Mouse (Mus musculus): Measurements from ENCODE around the gene Rpl13. TPM values are rescaled to one million over a fixed set of nuclear protein-coding genes. Genes with fewer than 3 reads are reported as not detected.

Rpl13 gene
- total and polyA plus RNA-seq, 2 experiments from 2014 or later, result 808 to 2,758 TPM

DNA sequence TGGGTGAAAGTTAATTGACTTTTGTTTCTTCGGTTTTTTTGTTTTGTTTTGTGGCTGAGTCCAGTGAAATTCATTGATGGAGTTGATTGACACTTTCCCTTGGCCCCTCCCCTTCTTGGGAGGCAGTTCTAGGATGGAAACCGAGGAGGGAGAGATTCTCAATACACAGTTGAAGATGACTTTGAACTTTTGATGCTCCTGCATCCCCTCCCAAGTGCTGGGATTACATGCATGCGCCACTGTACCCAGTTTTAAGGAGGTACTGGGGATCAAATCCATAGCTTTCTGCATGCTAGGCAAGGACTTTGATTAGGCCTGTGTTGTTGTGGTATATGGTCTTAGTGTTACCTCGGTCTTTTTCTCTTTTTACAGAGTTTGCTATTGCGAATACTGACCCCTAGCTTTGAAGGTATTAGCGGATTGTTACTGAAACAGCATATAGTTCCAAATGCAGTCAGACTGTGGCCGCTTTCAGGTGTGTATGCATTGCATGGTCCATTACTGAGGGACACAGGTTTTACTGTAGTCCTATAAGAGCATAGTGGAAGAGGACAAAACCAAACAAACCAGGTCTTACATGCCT lies 36.0 kb upstream of the Rpl13 start:
- no peaks in the 10 kb centered on the region for H3K9me3 ChIP-seq (ENCODE audit: low read length)
- H3K4me2 ChIP-seq (ENCODE audit: low read depth, low read length), result peak overlapping the region; percentile 74
- no peaks in the 10 kb centered on the region for H3K36me3 ChIP-seq (ENCODE audit: insufficient read depth, low read length)
- H3K27me3 ChIP-seq (ENCODE audit: insufficient read depth, low read length), result no peaks in the 10 kb centered on the region
- peak overlapping the region; percentile 96 for H3K4me3 ChIP-seq (ENCODE audit: low read length)
- ATAC-seq, result no peak
- peak overlapping the region; percentile 92 for H3K9ac ChIP-seq (replicated peaks; ENCODE audit: low read length)
- WGBS, result 35% methylated on average over 7 of the region's 7 CpGs
- H3K4me1 ChIP-seq (ENCODE audit: insufficient read depth, low read length), result 0 out of 2 replicates have a peak, but pooled peaks cover 7% of the 10 kb centered on the region
- peak; percentile 48 for TF ChIP-seq CTCF (IDR thresholded peaks at IDR 0.05; ENCODE audit: low read depth)
- H3K27ac ChIP-seq, result peak overlapping the region; percentile 94; the same call in 1 of the 2 replicates
- DNase-seq (ENCODE audit: low spot score), result peak; percentile 29

DNA sequence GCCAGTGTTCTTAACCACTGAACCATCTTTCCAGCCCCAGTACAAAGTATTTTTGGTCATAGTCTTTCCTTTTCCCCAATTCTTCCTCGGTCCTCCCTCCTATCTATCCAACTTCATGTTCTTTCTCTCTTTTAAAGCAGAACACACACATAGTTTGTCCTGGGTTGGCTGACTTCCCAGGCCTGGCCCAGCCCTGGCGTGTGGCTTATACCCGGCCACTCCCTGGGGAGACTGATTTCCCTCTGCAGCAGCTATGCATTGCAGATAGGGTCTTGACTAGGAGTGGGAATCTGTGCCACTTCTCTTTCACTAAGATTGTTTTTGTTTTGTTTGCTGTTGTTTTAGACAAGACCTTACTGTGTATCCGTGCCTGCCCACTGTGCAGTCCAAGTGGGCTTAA lies 31.0 kb upstream of the Rpl13 start:
- no peaks in the 10 kb centered on the region for H3K9me3 ChIP-seq (ENCODE audit: low read length)
- H3K27ac ChIP-seq, result no peak overlapping the region
- TF ChIP-seq CTCF (IDR thresholded peaks at IDR 0.05; ENCODE audit: low read depth), result no peak
- peaks cover 21% of the 10 kb centered on the region; the same call in 1 of the 2 replicates for H3K36me3 ChIP-seq (ENCODE audit: insufficient read depth, low read length)
- no peaks in the 10 kb centered on the region for H3K27me3 ChIP-seq (ENCODE audit: insufficient read depth, low read length)
- H3K4me3 ChIP-seq (ENCODE audit: low read length), result no peak overlapping the region
- H3K4me2 ChIP-seq (ENCODE audit: low read depth, low read length), result no peak overlapping the region
- WGBS, result 50% methylated on average over 4 of the region's 4 CpGs
- no peaks in the 10 kb centered on the region for H3K4me1 ChIP-seq (ENCODE audit: insufficient read depth, low read length)
- ATAC-seq (no peak), DNase-seq (ENCODE audit: low spot score) (peak; percentile 61)
- no peak overlapping the region for H3K9ac ChIP-seq (replicated peaks; ENCODE audit: low read length)

DNA sequence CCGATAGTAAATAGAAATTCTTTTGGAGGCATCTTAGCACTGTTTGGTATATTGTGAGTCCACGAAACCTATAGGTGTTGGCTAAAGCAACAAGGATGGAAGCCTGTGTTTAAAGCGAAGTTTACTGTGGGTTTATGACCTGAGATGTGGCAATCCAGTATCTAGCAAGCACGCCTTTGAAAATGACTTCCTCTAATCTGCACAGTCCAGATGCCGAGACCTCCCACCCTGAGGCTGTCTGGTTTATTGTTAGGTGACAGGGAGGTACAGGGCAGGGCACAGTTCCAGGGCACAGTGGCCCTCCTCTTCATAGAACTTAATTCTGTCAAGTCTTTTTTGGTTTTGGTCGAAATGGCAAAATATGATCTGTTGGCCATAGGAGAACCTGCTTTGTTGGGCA lies 24.9 kb upstream of the Rpl13 start:
- ATAC-seq, result no peak
- H3K27me3 ChIP-seq (ENCODE audit: insufficient read depth, low read length), result no peaks in the 10 kb centered on the region
- H3K4me3 ChIP-seq (ENCODE audit: low read length), result no peak overlapping the region
- WGBS, result 91% methylated on average over 6 of the region's 6 CpGs
- TF ChIP-seq CTCF (IDR thresholded peaks at IDR 0.05; ENCODE audit: low read depth), result no peak
- DNase-seq (ENCODE audit: low spot score), result no peak
- no peak overlapping the region for H3K9ac ChIP-seq (replicated peaks; ENCODE audit: low read length)
- no peaks in the 10 kb centered on the region for H3K9me3 ChIP-seq (ENCODE audit: low read length)
- no peaks in the 10 kb centered on the region for H3K4me1 ChIP-seq (ENCODE audit: insufficient read depth, low read length)
- peaks cover 61% of the 10 kb centered on the region; the same call in 1 of the 2 replicates for H3K36me3 ChIP-seq (ENCODE audit: insufficient read depth, low read length)
- H3K4me2 ChIP-seq (ENCODE audit: low read depth, low read length), result no peak overlapping the region
- no peak overlapping the region for H3K27ac ChIP-seq

DNA sequence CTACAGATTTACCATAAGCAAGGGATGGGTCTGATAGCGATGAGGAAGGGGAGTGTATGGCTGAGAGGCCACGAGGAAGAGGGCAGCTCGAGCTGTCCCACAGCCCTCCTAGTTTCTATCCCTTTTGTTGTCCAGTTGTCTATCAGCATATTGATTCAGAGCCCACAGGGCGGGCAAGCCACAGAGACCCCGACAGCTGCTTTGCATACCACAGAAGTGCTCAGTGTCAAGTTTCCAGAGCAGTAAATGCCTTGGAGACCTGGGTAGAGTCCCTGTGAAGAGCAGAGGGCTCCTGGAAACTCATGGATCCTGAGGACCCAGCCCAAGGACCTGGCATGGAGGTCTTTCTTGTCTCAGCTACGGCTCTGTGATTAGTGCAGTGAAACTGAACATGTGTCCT lies 19.2 kb upstream of the Rpl13 start:
- Histone ChIP-seq H3K27ac (peak overlapping the region; percentile 70; the same call in 1 of the 2 replicates), H3K36me3 (ENCODE audit: insufficient read depth, low read length) (peaks cover 76% of the 10 kb centered on the region)
- 75% methylated on average over 6 of the region's 6 CpGs for WGBS

DNA sequence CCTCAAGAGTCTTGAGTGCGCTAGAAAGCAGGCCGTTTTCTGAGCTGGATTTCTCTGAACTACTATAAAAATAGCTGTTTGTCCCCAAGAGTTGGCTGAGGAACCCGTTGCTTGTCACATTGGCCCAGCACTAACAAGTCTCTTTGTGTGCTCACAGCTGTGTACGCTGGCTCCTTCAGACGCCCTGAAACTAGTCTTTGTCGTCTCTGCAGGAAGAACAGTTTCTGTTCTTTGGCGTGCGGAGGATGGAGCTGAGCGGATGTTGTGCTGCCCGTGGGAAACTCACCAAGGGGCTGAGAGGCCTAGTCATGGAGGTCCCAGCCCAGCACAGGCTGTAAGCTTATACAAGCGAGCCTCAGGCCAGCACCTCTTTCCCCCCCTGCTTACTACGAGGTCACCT lies 18.5 kb upstream of the Rpl13 start:
- WGBS, result 82% methylated on average over 12 of the region's 12 CpGs
- H3K4me3 ChIP-seq (ENCODE audit: low read length), result no peak overlapping the region
- H3K4me1 ChIP-seq (ENCODE audit: insufficient read depth, low read length), result no peaks in the 10 kb centered on the region
- H3K4me2 ChIP-seq (ENCODE audit: low read depth, low read length), result no peak overlapping the region
- ATAC-seq (peak; percentile 78; the same call in 1 of the 2 replicates), DNase-seq (ENCODE audit: low spot score) (peak; percentile 48)
- no peak overlapping the region for H3K9ac ChIP-seq (replicated peaks; ENCODE audit: low read length)
- no peaks in the 10 kb centered on the region for H3K9me3 ChIP-seq (ENCODE audit: low read length)
- peaks cover 80% of the 10 kb centered on the region for H3K36me3 ChIP-seq (ENCODE audit: insufficient read depth, low read length)
- no peaks in the 10 kb centered on the region for H3K27me3 ChIP-seq (ENCODE audit: insufficient read depth, low read length)
- peak overlapping the region; percentile 70; the same call in 1 of the 2 replicates for H3K27ac ChIP-seq
- TF ChIP-seq CTCF (IDR thresholded peaks at IDR 0.05; ENCODE audit: low read depth), result no peak

More for the DNA sequence above, 19.2 kb upstream of the Rpl13 start:
- Histone ChIP-seq H3K4me2 (ENCODE audit: low read depth, low read length) (no peak overlapping the region), H3K9ac (replicated peaks; ENCODE audit: low read length) (no peak overlapping the region), H3K9me3 (ENCODE audit: low read length) (no peaks in the 10 kb centered on the region), H3K27me3 (ENCODE audit: insufficient read depth, low read length) (no peaks in the 10 kb centered on the region), H3K4me1 (ENCODE audit: insufficient read depth, low read length) (no peaks in the 10 kb centered on the region), H3K4me3 (ENCODE audit: low read length) (no peak overlapping the region)
- ATAC-seq, result no peak
- DNase-seq (ENCODE audit: low spot score), result no peak
- TF ChIP-seq CTCF (IDR thresholded peaks at IDR 0.05; ENCODE audit: low read depth), result no peak

DNA sequence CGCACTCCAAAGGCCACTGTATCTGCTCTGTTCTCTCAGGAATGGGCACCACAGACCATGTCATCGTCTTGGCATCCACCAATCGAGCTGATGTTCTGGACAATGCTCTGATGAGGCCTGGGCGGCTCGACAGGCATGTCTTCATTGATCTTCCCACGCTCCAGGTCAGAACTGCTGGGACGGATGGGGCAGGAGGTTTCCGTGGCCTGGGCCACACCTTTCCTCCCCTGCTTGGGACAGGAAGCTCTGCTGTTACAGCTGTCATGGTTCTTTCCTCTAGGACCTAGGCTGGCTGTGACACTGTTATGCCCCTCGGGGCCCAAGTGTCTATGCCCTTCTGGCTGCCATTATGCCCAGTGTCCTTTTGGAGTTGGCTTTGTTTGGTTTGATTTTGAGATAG lies 14.9 kb upstream of the Rpl13 start:
- Histone ChIP-seq H3K4me1 (ENCODE audit: insufficient read depth, low read length) (no peaks in the 10 kb centered on the region), H3K27ac (no peak overlapping the region), H3K27me3 (ENCODE audit: insufficient read depth, low read length) (no peaks in the 10 kb centered on the region), H3K4me3 (ENCODE audit: low read length) (no peak overlapping the region), H3K9me3 (ENCODE audit: low read length) (no peaks in the 10 kb centered on the region), H3K9ac (replicated peaks; ENCODE audit: low read length) (no peak overlapping the region), H3K4me2 (ENCODE audit: low read depth, low read length) (no peak overlapping the region), H3K36me3 (ENCODE audit: insufficient read depth, low read length) (peaks cover 80% of the 10 kb centered on the region)
- no peak for TF ChIP-seq CTCF (IDR thresholded peaks at IDR 0.05; ENCODE audit: low read depth)
- 86% methylated on average over 9 of the region's 9 CpGs for WGBS
- ATAC-seq, result no peak
- no peak for DNase-seq (ENCODE audit: low spot score)

DNA sequence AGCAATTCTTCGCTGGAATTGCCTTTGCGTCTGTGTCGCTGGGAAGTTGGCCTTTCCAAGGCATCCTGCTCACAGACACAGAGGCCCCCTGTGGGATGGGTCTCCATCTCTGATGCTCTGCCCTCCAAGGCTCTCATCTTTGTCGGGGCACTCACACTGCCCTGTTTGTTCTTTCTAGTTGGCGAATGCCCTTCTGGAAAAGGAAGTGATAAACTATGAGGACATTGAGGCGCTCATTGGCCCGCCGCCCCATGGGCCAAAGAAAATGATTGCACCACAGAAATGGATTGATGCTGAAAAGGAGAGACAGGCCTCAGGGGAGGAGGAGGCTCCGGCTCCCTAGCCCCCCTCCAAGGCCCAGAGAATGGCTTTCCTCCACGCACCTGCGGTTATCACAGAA lies 4.9 kb upstream of the Rpl13 start:
- peaks cover 28% of the 10 kb centered on the region for H3K36me3 ChIP-seq (ENCODE audit: insufficient read depth, low read length)
- no peak for ATAC-seq

More for the DNA sequence above, 4.9 kb upstream of the Rpl13 start:
- no peak overlapping the region for H3K9ac ChIP-seq (replicated peaks; ENCODE audit: low read length)
- WGBS, result 73% methylated on average over 11 of the region's 11 CpGs
- peak; percentile 50 for DNase-seq (ENCODE audit: low spot score)
- H3K27ac ChIP-seq, result peak overlapping the region; percentile 81
- H3K27me3 ChIP-seq (ENCODE audit: insufficient read depth, low read length), result no peaks in the 10 kb centered on the region
- no peak for TF ChIP-seq CTCF (IDR thresholded peaks at IDR 0.05; ENCODE audit: low read depth)
- no peaks in the 10 kb centered on the region for H3K9me3 ChIP-seq (ENCODE audit: low read length)
- no peak overlapping the region for H3K4me3 ChIP-seq (ENCODE audit: low read length)
- no peaks in the 10 kb centered on the region for H3K4me1 ChIP-seq (ENCODE audit: insufficient read depth, low read length)
- no peak overlapping the region for H3K4me2 ChIP-seq (ENCODE audit: low read depth, low read length)

Data from hindbrain, postnatal 0 days (tissue).